Mouse (Mus musculus): Measurements from ENCODE around the gene Abca3.

Abca3 gene

GRCm38 (mm10) chr17:24351760-24352357, at the start of gene Abca3:
TSS of gene Abca3 (plus strand) at chr17:24351950.
- peak; percentile 95 for DNase-seq (ENCODE audit: low read depth, low spot score)

GRCm38 (mm10) chr17:24307500-24307899, 44.2 kb upstream of the Abca3 start:
- DNase-seq (ENCODE audit: low read depth, low spot score), result peak; percentile 38

- DNase-seq (ENCODE audit: low read depth, low spot score), result no peak
Observed at GRCm38 (mm10) chr17:24320826-24321225, 30.9 kb upstream of the Abca3 start.

GRCm38 (mm10) chr17:24325051-24325450, 26.7 kb upstream of the Abca3 start:
- DNase-seq (ENCODE audit: low read depth, low spot score), result no peak

GRCm38 (mm10) chr17:24327656-24328055, 24.1 kb upstream of the Abca3 start:
- no peak for DNase-seq (ENCODE audit: low read depth, low spot score)

- no peak for DNase-seq (ENCODE audit: low read depth, low spot score)
Observed at GRCm38 (mm10) chr17:24344672-24345071, 7.1 kb upstream of the Abca3 start.

GRCm38 (mm10) chr17:24346831-24347230, 4.9 kb upstream of the Abca3 start:
- peak; percentile 6 for DNase-seq (ENCODE audit: low read depth, low spot score)

- no peak for DNase-seq (ENCODE audit: low read depth, low spot score)
Observed at GRCm38 (mm10) chr17:24349176-24349575, 2.6 kb upstream of the Abca3 start.

- DNase-seq (ENCODE audit: low read depth, low spot score), result peak; percentile 21
Observed at GRCm38 (mm10) chr17:24350926-24351759, 607 bp upstream of the Abca3 start, which contains the start of gene Abca17. TSS of gene Abca17 (minus strand) at chr17:24351068.

- peak; percentile 50 for DNase-seq (ENCODE audit: low read depth, low spot score)
Observed at GRCm38 (mm10) chr17:24352370-24353194, 832 bp downstream of the Abca3 start.

- DNase-seq (ENCODE audit: low read depth, low spot score), result no peak
Observed at GRCm38 (mm10) chr17:24353960-24354359, 2.2 kb downstream of the Abca3 start.

- DNase-seq (ENCODE audit: low read depth, low spot score), result no peak
Observed at GRCm38 (mm10) chr17:24355284-24355683, 3.5 kb downstream of the Abca3 start.

- no peak for DNase-seq (ENCODE audit: low read depth, low spot score)
Observed at GRCm38 (mm10) chr17:24359006-24359405, 7.3 kb downstream of the Abca3 start.

GRCm38 (mm10) chr17:24359903-24360302, 8.2 kb downstream of the Abca3 start:
- DNase-seq (ENCODE audit: low read depth, low spot score), result no peak

- no peak for DNase-seq (ENCODE audit: low read depth, low spot score)
Observed at GRCm38 (mm10) chr17:24360841-24361240, 9.1 kb downstream of the Abca3 start.

- no peak for DNase-seq (ENCODE audit: low read depth, low spot score)
Observed at GRCm38 (mm10) chr17:24361291-24361690, 9.5 kb downstream of the Abca3 start.

- DNase-seq (ENCODE audit: low read depth, low spot score), result no peak
Observed at GRCm38 (mm10) chr17:24362527-24362926, 10.8 kb downstream of the Abca3 start.

GRCm38 (mm10) chr17:24364461-24364860, 12.7 kb downstream of the Abca3 start:
- no peak for DNase-seq (ENCODE audit: low read depth, low spot score)

- peak; percentile 32 for DNase-seq (ENCODE audit: low read depth, low spot score)
Observed at GRCm38 (mm10) chr17:24365863-24366262, 14.1 kb downstream of the Abca3 start.

GRCm38 (mm10) chr17:24375094-24375712, 23.5 kb downstream of the Abca3 start:
- DNase-seq (ENCODE audit: low read depth, low spot score), result no peak

- DNase-seq (ENCODE audit: low read depth, low spot score), result no peak
Observed at GRCm38 (mm10) chr17:24375886-24376285, 24.1 kb downstream of the Abca3 start.

- no peak for DNase-seq (ENCODE audit: low read depth, low spot score)
Observed at GRCm38 (mm10) chr17:24378496-24378895, 26.7 kb downstream of the Abca3 start.

Measured in R1 (cell line).